Mouse (Mus musculus): ENCODE results near the gene Mmel1. TPM values are rescaled to one million over a fixed set of nuclear protein-coding genes. Genes with fewer than 3 reads are reported as not detected.

Mmel1 gene
- polyA plus RNA-seq, 1 experiment from 2014 or later: 0.09 TPM

- 64% methylated on average over 4 of the region's 4 CpGs for WGBS
- Histone ChIP-seq H3K9me3 (no peaks in the 10 kb centered on the region), H3K4me3 (no peak overlapping the region), H3K36me3 (replicated peaks) (no peaks in the 10 kb centered on the region), H3K27me3 (ENCODE audit: poor library complexity, severe bottlenecking) (peaks cover 72% of the 10 kb centered on the region), H3K4me1 (peaks cover 35% of the 10 kb centered on the region), H3K27ac (no peak overlapping the region)
- no peak for DNase-seq (ENCODE audit: extremely low spot score, low spot score)
Observed at GRCm38 (mm10) chr4:154870721-154871120, 1.3 kb downstream of the Mmel1 start.

GRCm38 (mm10) chr4:154871757-154872251, 2.4 kb downstream of the Mmel1 start:
- peak; percentile 63 for DNase-seq (ENCODE audit: extremely low spot score, low spot score)
- Histone ChIP-seq H3K9me3 (no peaks in the 10 kb centered on the region), H3K27ac (peak overlapping the region; percentile 60), H3K27me3 (ENCODE audit: poor library complexity, severe bottlenecking) (peaks cover 66% of the 10 kb centered on the region), H3K4me3 (peak overlapping the region; percentile 41), H3K36me3 (replicated peaks) (no peaks in the 10 kb centered on the region), H3K4me1 (peaks cover 39% of the 10 kb centered on the region)
- under 1% methylated on average over 13 of the region's 13 CpGs for WGBS

GRCm38 (mm10) chr4:154873186-154873585, 3.8 kb downstream of the Mmel1 start:
- DNase-seq (ENCODE audit: extremely low spot score, low spot score): no peak
- Histone ChIP-seq H3K4me1 (peaks cover 44% of the 10 kb centered on the region), H3K27ac (no peak overlapping the region), H3K9me3 (no peaks in the 10 kb centered on the region), H3K4me3 (no peak overlapping the region), H3K36me3 (replicated peaks) (no peaks in the 10 kb centered on the region), H3K27me3 (ENCODE audit: poor library complexity, severe bottlenecking) (peaks cover 52% of the 10 kb centered on the region)
- 79% methylated on average over 6 of the region's 6 CpGs for WGBS

- 12% methylated on average over 18 of the region's 18 CpGs for WGBS
Observed at GRCm38 (mm10) chr4:154877864-154878548, 8.6 kb downstream of the Mmel1 start.

GRCm38 (mm10) chr4:154880730-154881129, 11.3 kb downstream of the Mmel1 start:
- Histone ChIP-seq H3K27ac (no peak overlapping the region), H3K4me1 (peaks cover 22% of the 10 kb centered on the region), H3K4me3 (no peak overlapping the region), H3K36me3 (replicated peaks) (no peaks in the 10 kb centered on the region), H3K9me3 (no peaks in the 10 kb centered on the region), H3K27me3 (ENCODE audit: poor library complexity, severe bottlenecking) (no peaks in the 10 kb centered on the region)
- 90% methylated on average over 6 of the region's 6 CpGs for WGBS
- DNase-seq (ENCODE audit: extremely low spot score, low spot score): no peak

More at GRCm38 (mm10) chr4:154877864-154878548, 8.6 kb downstream of the Mmel1 start:
- Histone ChIP-seq H3K27ac (peak overlapping the region; percentile 84), H3K36me3 (replicated peaks) (no peaks in the 10 kb centered on the region), H3K4me1 (peaks cover 22% of the 10 kb centered on the region), H3K4me3 (peak overlapping the region; percentile 51), H3K9me3 (no peaks in the 10 kb centered on the region), H3K27me3 (ENCODE audit: poor library complexity, severe bottlenecking) (peaks cover 6% of the 10 kb centered on the region)
- peak; percentile 97 for DNase-seq (ENCODE audit: extremely low spot score, low spot score)

- DNase-seq (ENCODE audit: extremely low spot score, low spot score): no peak
- Histone ChIP-seq H3K4me3 (no peak overlapping the region), H3K27ac (no peak overlapping the region), H3K4me1 (peaks cover 21% of the 10 kb centered on the region), H3K27me3 (ENCODE audit: poor library complexity, severe bottlenecking) (no peaks in the 10 kb centered on the region), H3K9me3 (no peaks in the 10 kb centered on the region), H3K36me3 (replicated peaks) (no peaks in the 10 kb centered on the region)
- WGBS: 25% methylated on average over 14 of the region's 14 CpGs
Observed at GRCm38 (mm10) chr4:154882014-154882659, 12.8 kb downstream of the Mmel1 start.

GRCm38 (mm10) chr4:154885416-154885815, 16.0 kb downstream of the Mmel1 start:
- Histone ChIP-seq H3K36me3 (replicated peaks) (no peaks in the 10 kb centered on the region), H3K27me3 (ENCODE audit: poor library complexity, severe bottlenecking) (no peaks in the 10 kb centered on the region), H3K9me3 (no peaks in the 10 kb centered on the region), H3K4me3 (no peak overlapping the region), H3K27ac (no peak overlapping the region), H3K4me1 (0 out of 2 replicates have a peak, but pooled peaks cover 8% of the 10 kb centered on the region)
- DNase-seq (ENCODE audit: extremely low spot score, low spot score): no peak
- whole genome bisulfite sequencing: 80% methylated on average over 11 of the region's 11 CpGs

- no peak for DNase-seq (ENCODE audit: extremely low spot score, low spot score)
- WGBS: 80% methylated on average over 13 of the region's 13 CpGs
Observed at GRCm38 (mm10) chr4:154886876-154887592, 17.6 kb downstream of the Mmel1 start.

GRCm38 (mm10) chr4:154887593-154888250, 18.3 kb downstream of the Mmel1 start:
- WGBS: 86% methylated on average over 15 of the region's 15 CpGs
- Histone ChIP-seq H3K36me3 (replicated peaks) (no peaks in the 10 kb centered on the region), H3K27ac (no peak overlapping the region), H3K4me1 (0 out of 2 replicates have a peak, but pooled peaks cover 8% of the 10 kb centered on the region), H3K9me3 (no peaks in the 10 kb centered on the region), H3K27me3 (ENCODE audit: poor library complexity, severe bottlenecking) (no peaks in the 10 kb centered on the region), H3K4me3 (no peak overlapping the region)
- no peak for DNase-seq (ENCODE audit: extremely low spot score, low spot score)

More at GRCm38 (mm10) chr4:154886876-154887592, 17.6 kb downstream of the Mmel1 start:
- H3K27me3 ChIP-seq (ENCODE audit: poor library complexity, severe bottlenecking): no peaks in the 10 kb centered on the region
- no peak overlapping the region for H3K4me3 ChIP-seq
- H3K27ac ChIP-seq: peak overlapping the region; percentile 54; the same call in 1 of the 2 replicates
- H3K36me3 ChIP-seq (replicated peaks): no peaks in the 10 kb centered on the region
- H3K9me3 ChIP-seq: no peaks in the 10 kb centered on the region
- H3K4me1 ChIP-seq: 0 out of 2 replicates have a peak, but pooled peaks cover 8% of the 10 kb centered on the region

GRCm38 (mm10) chr4:154890887-154891286, 21.5 kb downstream of the Mmel1 start:
- H3K9me3 ChIP-seq: no peaks in the 10 kb centered on the region
- DNase-seq (ENCODE audit: extremely low spot score, low spot score): no peak
- 0 out of 2 replicates have a peak, but pooled peaks cover 8% of the 10 kb centered on the region for H3K4me1 ChIP-seq
- no peaks in the 10 kb centered on the region for H3K36me3 ChIP-seq (replicated peaks)
- WGBS: 94% methylated on average over 14 of the region's 14 CpGs
- no peak overlapping the region for H3K27ac ChIP-seq
- H3K27me3 ChIP-seq (ENCODE audit: poor library complexity, severe bottlenecking): peaks cover 2% of the 10 kb centered on the region; the same call in 1 of the 2 replicates
- no peak overlapping the region for H3K4me3 ChIP-seq

GRCm38 (mm10) chr4:154895549-154895948, 26.2 kb downstream of the Mmel1 start:
- H3K27ac ChIP-seq: no peak overlapping the region
- H3K4me3 ChIP-seq: no peak overlapping the region
- H3K9me3 ChIP-seq: no peaks in the 10 kb centered on the region
- no peak for DNase-seq (ENCODE audit: extremely low spot score, low spot score)
- peaks cover 27% of the 10 kb centered on the region for H3K27me3 ChIP-seq (ENCODE audit: poor library complexity, severe bottlenecking)
- no peaks in the 10 kb centered on the region for H3K36me3 ChIP-seq (replicated peaks)
- H3K4me1 ChIP-seq: peaks cover 32% of the 10 kb centered on the region
- 83% methylated on average over 5 of the region's 5 CpGs for WGBS
